Mouse (Mus musculus) liver, postnatal 0 days (tissue): ENCODE results near the gene Atp6v0b.

Source experiments
- CTCF ChIP-seq: sonication (generic); IDR thresholded peaks from 2 replicates; pipeline ENCODE4 v1.5.1; 2016; ENCODE audit warnings: antibody characterized with exemption, low read depth
- EP300 ChIP-seq: IDR thresholded peaks from 2 replicates; pipeline ENCODE4 v1.6.1; 2016; ENCODE audit warnings: antibody characterized with exemption, low read depth, mild to moderate bottlenecking

DNA sequence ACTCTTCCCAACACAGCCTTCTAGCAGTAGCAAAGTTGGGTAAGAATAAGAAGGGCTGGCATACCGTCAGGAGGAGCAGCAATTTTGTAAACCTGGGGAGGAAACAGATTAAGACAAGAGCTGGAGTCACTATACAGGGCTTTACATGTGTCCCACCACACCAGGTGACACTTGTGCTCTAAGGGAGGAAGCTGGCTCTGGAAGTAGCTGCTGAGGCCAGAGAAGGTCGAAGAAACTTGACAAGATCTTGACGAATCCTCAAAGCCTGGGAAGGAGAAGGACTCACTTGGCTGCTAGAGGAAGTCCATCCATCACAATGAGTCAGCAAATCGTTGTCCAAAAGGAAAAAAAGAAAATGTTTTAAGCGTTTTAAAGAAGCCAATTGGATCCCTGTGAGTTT is 29.3 kb upstream of the Atp6v0b start:
- TF ChIP-seq CTCF (no peak), EP300 (no peak)
